Mouse (Mus musculus) heart, adult 2 months (tissue): Measurements from ENCODE around the gene Rassf10. TPM values are rescaled to one million over a fixed set of nuclear protein-coding genes. Genes with fewer than 3 reads are reported as not detected.

Experiments
- DNase-seq, 2 experiments: peaks; one replicate each; pipeline ENCODE4 v3.0.0; 2021
- H3K27ac ChIP-seq: fragments of 200-600 bp; 2 replicates; pipeline ENCODE4 v1.8.1; 2022
- H3K27me3 ChIP-seq: fragments of 200-500 bp; 2 replicates; pipeline ENCODE4 v1.6.1; 2012; ENCODE audit warnings: mild to moderate bottlenecking, low read length, inconsistent platforms, mixed read lengths; ENCODE audit not compliant: control insufficient read depth, insufficient read depth
- H3K36me3 ChIP-seq: fragments of 200-500 bp; 2 replicates; pipeline ENCODE4 v1.6.1; 2012; ENCODE audit warnings: low read length, inconsistent platforms; ENCODE audit not compliant: control insufficient read depth, insufficient read depth
- H3K4me1 ChIP-seq: fragments of 200-500 bp; 2 replicates; pipeline ENCODE4 v1.6.1; 2011; ENCODE audit warnings: low read length; ENCODE audit not compliant: control insufficient read depth, insufficient read depth
- H3K4me3 ChIP-seq: fragments of 200-600 bp; 2 replicates; pipeline ENCODE4 v1.8.1; 2022
- H3K79me2 ChIP-seq: fragments of 200-500 bp; replicated peaks from 2 replicates; pipeline ENCODE4 v1.6.1; 2012; ENCODE audit warnings: mild to moderate bottlenecking, inconsistent platforms, low read length, moderate library complexity, mixed read lengths; ENCODE audit not compliant: control insufficient read depth, insufficient read depth
- H3K9ac ChIP-seq: fragments of 200-500 bp; 2 replicates; pipeline ENCODE4 v1.6.1; 2012; ENCODE audit warnings: low read depth, mild to moderate bottlenecking, control low read depth, inconsistent platforms, low read length, mixed read lengths
- CTCF ChIP-seq: fragments of 200-600 bp; IDR thresholded peaks from 2 replicates; pipeline ENCODE4 v1.8.1; 2022; ENCODE audit warnings: antibody characterized with exemption, mild to moderate bottlenecking, moderate library complexity
- EP300 ChIP-seq: fragments of 200-500 bp; IDR thresholded peaks from 2 replicates; pipeline ENCODE4 v1.6.1; 2011; ENCODE audit warnings: low read depth, low read length, control low read depth; ENCODE audit not compliant: insufficient read depth
- POLR2A ChIP-seq: fragments of 200-500 bp; IDR thresholded peaks from 2 replicates; pipeline ENCODE4 v1.6.1; 2011; ENCODE audit warnings: mild to moderate bottlenecking, low read depth, low read length, control low read depth; ENCODE audit not compliant: insufficient read depth
- WGBS: fragments of 180-500 bp; shearing (Covaris S2); methylation state at CpG from one replicate; pipeline ENCODE4 v1.1.7; 2018; 5-methylcytosine and 5-hydroxymethylcytosine counted together
- intact Hi-C: fragments of 180-260 bp; cut with DNase I; formaldehyde crosslinking; loops from one replicate; pipeline ENCODE4 v1.15.1; 2025
- polyA plus RNA-seq: library from polyadenylated mRNA; depleted of rRNA; stranded (reverse); fragments of >200 nt; gene quantifications from 2 replicates; pipeline ENCODE4 v1.2.3, GENCODE M21; 2012
- total RNA-seq, 2 experiments: library from RNA; stranded (reverse); gene quantifications; 2 replicates each; pipeline ENCODE4 v1.2.3; 2021

Gene Rassf10
- total and polyA plus RNA-seq, 3 experiments, result 0.74 to 1.3 (median 0.96) TPM

GRCm38 (mm10) chr7:112955103-112955827 is 1.5 kb downstream of the Rassf10 start:
- WGBS, result 10% methylated on average over 40 of the region's 40 CpGs

DNA sequence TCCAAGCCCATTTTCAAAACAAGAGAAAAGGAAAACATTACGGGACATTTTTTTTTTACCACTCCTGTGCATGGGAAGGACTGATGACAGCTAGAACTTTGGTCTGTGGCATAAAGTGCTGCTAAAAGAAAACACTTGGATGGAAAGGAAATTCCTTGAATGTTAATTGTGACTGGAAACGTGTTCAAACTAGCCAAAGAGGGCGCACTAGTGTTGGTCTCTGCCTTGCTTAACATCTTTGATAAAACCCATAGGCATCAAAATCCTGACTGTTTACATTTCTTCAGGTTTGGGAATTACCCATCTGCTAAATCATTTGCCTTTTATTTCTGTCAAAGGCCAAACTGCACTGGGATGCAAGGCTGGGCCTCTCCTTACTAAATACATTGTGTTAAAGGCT is 2.2 kb downstream of the Rassf10 start:
- DNase-seq, result no peak
- no peaks in the 10 kb centered on the region; the same call in 1 of the 2 replicates for H3K4me1 ChIP-seq
- peak overlapping the region; percentile 63; the same call in 1 of the 2 replicates for H3K4me3 ChIP-seq
- H3K27me3 ChIP-seq, result peaks cover 5% of the 10 kb centered on the region; the same call in 1 of the 2 replicates
- TF ChIP-seq EP300, result no peak
- TF ChIP-seq POLR2A, result no peak
- TF ChIP-seq CTCF, result peak; percentile 43
- 35% methylated on average over 3 of the region's 3 CpGs for WGBS
- no peak overlapping the region for H3K9ac ChIP-seq
- intact Hi-C loops, result loop anchor here (5.0 kb wide), 1 partner anchor 101 kb away; no protein-coding TSS in a partner anchor
- no peaks in the 10 kb centered on the region for H3K36me3 ChIP-seq
- H3K79me2 ChIP-seq, result no peaks in the 10 kb centered on the region
- H3K27ac ChIP-seq, result peak overlapping the region; percentile 61; the same call in 1 of the 2 replicates

More at GRCm38 (mm10) chr7:112955103-112955827, 1.5 kb downstream of the Rassf10 start:
- DNase-seq, result peak in 1 of 2 experiments; percentile 57
- Histone ChIP-seq H3K9ac (peak overlapping the region; percentile 76), H3K4me1 (no peaks in the 10 kb centered on the region; the same call in 1 of the 2 replicates), H3K79me2 (no peaks in the 10 kb centered on the region), H3K27me3 (peaks cover 5% of the 10 kb centered on the region; the same call in 1 of the 2 replicates), H3K36me3 (no peaks in the 10 kb centered on the region), H3K4me3 (peak overlapping the region; percentile 63), H3K27ac (peak overlapping the region; percentile 61)
- intact Hi-C loops, result loop anchor here (5.0 kb wide), 1 partner anchor 102 kb away; no protein-coding TSS in a partner anchor
- TF ChIP-seq CTCF (peak; percentile 59), POLR2A (no peak)

DNA sequence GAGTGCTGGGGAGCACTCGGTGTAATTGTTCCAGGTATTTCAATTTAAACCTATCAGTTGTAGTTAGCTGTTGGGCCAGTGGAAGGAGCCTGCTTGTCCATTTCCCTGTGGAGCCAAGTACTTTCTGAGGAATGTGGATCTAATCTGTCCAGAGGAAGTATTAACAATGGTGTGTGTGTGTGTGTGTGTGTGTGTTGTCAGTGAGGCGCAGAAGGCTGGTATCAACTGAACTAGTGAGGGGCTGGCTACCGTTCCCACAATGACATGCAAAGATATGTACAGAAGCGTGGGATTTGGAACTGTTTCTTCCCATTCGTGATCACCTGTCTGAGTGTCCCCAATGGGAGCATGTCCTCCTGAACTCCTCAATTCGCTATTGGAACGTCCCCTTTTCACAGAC is 3.2 kb downstream of the Rassf10 start:
- Histone ChIP-seq H3K27ac (peak overlapping the region; percentile 2; the same call in 1 of the 2 replicates), H3K4me1 (no peaks in the 10 kb centered on the region; the same call in 1 of the 2 replicates), H3K27me3 (peaks cover 5% of the 10 kb centered on the region; the same call in 1 of the 2 replicates), H3K79me2 (no peaks in the 10 kb centered on the region), H3K9ac (no peak overlapping the region), H3K36me3 (no peaks in the 10 kb centered on the region), H3K4me3 (peak overlapping the region; percentile 63; the same call in 1 of the 2 replicates)
- intact Hi-C loops, result loop anchor here (5.0 kb wide), 1 partner anchor 100 kb away; no protein-coding TSS in a partner anchor
- no peak for TF ChIP-seq POLR2A
- 0 out of 2 replicates have a peak, but pooled peaks have one; percentile 41 for TF ChIP-seq EP300
- TF ChIP-seq CTCF, result 0 out of 2 replicates have a peak, but pooled peaks have one; percentile 8
- 32% methylated on average over 7 of the region's 7 CpGs for WGBS
- DNase-seq, result peak in 1 of 2 experiments; percentile 6

DNA sequence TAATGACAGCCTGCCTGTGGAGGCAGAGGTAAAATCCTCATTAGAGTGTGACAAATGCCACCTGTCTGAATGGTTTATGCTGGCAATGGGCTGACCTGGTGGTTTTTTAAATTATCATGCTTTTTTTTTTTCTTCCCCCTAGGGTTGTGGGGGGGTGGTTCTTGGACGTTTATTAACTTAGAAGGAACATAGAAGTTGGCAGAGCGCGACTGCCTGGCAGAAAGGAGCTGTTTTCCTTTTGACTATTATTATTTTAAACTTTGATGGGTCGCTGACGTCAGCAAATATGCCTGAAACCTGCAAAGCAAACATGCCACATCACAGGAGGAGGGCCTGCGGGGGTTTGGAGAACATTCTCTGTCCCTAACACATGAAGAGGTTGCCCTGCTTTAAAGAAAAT is 3.9 kb downstream of the Rassf10 start:
- TF ChIP-seq CTCF (no peak), POLR2A (no peak), EP300 (no peak)
- peaks cover 5% of the 10 kb centered on the region; the same call in 1 of the 2 replicates for H3K27me3 ChIP-seq
- intact Hi-C loops, result loop anchor here (5.0 kb wide), 1 partner anchor 100 kb away; no protein-coding TSS in a partner anchor
- no peaks in the 10 kb centered on the region for H3K36me3 ChIP-seq
- H3K79me2 ChIP-seq, result no peaks in the 10 kb centered on the region
- H3K4me1 ChIP-seq, result no peaks in the 10 kb centered on the region; the same call in 1 of the 2 replicates
- no peak for DNase-seq
- H3K27ac ChIP-seq, result no peak overlapping the region
- no peak overlapping the region for H3K9ac ChIP-seq
- H3K4me3 ChIP-seq, result no peak overlapping the region
- WGBS, result 61% methylated on average over 6 of the region's 6 CpGs

GRCm38 (mm10) chr7:112966382-112966781 is 12.6 kb downstream of the Rassf10 start:
- H3K4me3 ChIP-seq, result no peak overlapping the region
- no peaks in the 10 kb centered on the region for H3K27me3 ChIP-seq
- 64% methylated on average over 6 of the region's 6 CpGs for WGBS
- no peak overlapping the region for H3K27ac ChIP-seq
- H3K79me2 ChIP-seq, result no peaks in the 10 kb centered on the region
- H3K9ac ChIP-seq, result no peak overlapping the region
- intact Hi-C loops, result no loop called here
- no peaks in the 10 kb centered on the region for H3K4me1 ChIP-seq
- no peaks in the 10 kb centered on the region for H3K36me3 ChIP-seq
- TF ChIP-seq EP300 (no peak), POLR2A (no peak), CTCF (no peak)
- DNase-seq, result no peak

DNA sequence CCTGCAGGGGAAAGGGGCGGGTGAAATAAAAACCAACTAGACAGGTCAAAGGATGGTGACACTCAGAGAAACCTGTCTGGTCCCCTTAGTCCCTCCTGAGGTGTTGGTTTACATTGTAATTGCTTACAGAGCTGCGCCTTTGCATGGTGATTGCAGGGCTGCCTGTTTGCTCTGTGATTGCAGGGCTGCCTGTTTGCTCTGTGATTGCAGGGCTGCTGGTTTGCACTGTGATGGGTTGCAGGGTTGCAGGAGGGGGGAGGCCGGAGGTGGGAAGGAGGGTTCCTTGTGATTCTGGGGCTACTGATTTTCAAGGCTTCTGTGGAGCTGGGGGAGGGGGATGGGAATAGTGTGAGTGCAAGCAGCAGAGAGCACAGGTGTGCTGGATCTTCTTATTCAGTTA is 13.0 kb downstream of the Rassf10 start:
- TF ChIP-seq EP300, result no peak
- TF ChIP-seq POLR2A, result no peak
- no peak for TF ChIP-seq CTCF
- no peaks in the 10 kb centered on the region for H3K36me3 ChIP-seq
- H3K9ac ChIP-seq, result no peak overlapping the region
- DNase-seq, result no peak
- 56% methylated on average over 3 of the region's 3 CpGs for WGBS
- intact Hi-C loops, result no loop called here
- H3K79me2 ChIP-seq, result no peaks in the 10 kb centered on the region
- no peaks in the 10 kb centered on the region for H3K27me3 ChIP-seq
- no peak overlapping the region for H3K4me3 ChIP-seq
- no peak overlapping the region for H3K27ac ChIP-seq
- no peaks in the 10 kb centered on the region for H3K4me1 ChIP-seq
